ENCODE assay signal across 8 mouse cellular contexts in the genomic region with DNA sequence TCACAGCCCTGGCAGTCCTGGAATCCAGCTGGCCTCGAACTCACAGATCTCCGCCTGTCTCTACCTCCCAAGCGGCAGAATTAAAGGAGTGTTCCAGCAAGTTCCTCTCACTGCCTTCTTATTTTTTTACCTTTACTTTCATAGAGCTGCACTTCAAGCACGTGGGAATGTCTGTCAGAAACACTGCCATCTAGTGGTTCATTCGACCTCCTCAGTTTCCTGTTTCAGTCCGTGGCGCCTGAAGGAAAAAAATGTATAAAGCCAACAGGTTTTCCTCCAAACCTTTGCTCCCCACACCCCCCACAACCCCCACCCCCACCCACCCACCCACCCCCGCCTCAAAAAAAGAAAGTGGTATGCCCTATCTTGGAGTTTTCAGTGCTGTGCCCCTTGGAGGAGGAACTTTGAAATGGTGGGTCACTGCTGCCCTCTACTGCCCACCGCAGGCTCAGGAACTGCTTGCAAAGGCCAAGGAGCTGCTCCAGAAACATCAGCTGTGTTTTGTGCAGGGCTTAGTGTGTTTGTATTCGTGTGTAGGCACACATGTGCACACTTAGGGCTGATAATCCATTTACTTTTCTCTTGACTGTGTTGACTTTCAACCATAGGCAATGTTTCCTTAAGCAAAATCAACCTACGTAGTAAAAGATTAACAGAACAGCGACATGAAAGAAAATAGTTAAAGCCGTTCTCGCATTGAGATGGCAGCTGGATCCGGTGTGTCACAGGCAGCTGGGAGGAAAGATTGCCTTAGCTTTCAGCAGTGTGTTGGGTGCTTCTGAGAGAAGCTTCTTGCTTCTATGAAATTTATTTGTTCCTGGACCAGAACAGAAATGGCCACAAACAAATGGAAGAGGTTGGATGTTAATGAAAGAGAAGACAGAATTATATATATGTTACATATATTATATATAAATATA. TPM values are rescaled to one million over a fixed set of nuclear protein-coding genes. Genes with fewer than 3 reads are reported as not detected.
DNase-seq lines count a peak whose midpoint lies in the region; ATAC-seq lines count a peak whose summit lies in the region.

No protein-coding gene starts in this region.

- ATAC-seq in hindbrain, embryonic 11.5 days (ENCODE audit: low FRiP score), result peak; percentile 97
- peak; percentile 98 for ATAC-seq in lung, embryonic 16.5 days (ENCODE audit: low read depth)

- H3K9ac ChIP-seq in hindbrain, embryonic 11.5 days (ENCODE audit: low read depth, low read length), result no peak overlapping the region
- 0 out of 2 replicates have a peak overlapping the region, but pooled peaks have one; percentile 43 for H3K9ac ChIP-seq in lung, embryonic 16.5 days (ENCODE audit: low read length)

- no peaks in the 10 kb centered on the region for H3K36me3 ChIP-seq in hindbrain, embryonic 11.5 days (ENCODE audit: control insufficient read depth, insufficient read depth, low read length)
- no peaks in the 10 kb centered on the region for H3K36me3 ChIP-seq in lung, embryonic 16.5 days (ENCODE audit: control insufficient read depth, insufficient read depth, low read length)

- no peaks in the 10 kb centered on the region for H3K4me1 ChIP-seq in hindbrain, embryonic 11.5 days (replicated peaks; ENCODE audit: control insufficient read depth, insufficient read depth, low read length)
- no peaks in the 10 kb centered on the region for H3K4me1 ChIP-seq in lung, embryonic 16.5 days (replicated peaks; ENCODE audit: control insufficient read depth, insufficient read depth, low read length)

- peak; percentile 84 for DNase-seq in MN1 (ENCODE audit: low spot score)
- DNase-seq in cerebellum, adult 9-11 months, result peak; percentile 26
- peak; percentile 53 to 86 for DNase-seq in frontal cortex, adult 2 months (ENCODE audit: extremely low spot score in 1 of 2, low spot score in 1 of 2)
- DNase-seq in hindbrain, embryonic 11.5 days (ENCODE audit: low spot score), result peak; percentile 79
- peak; percentile 77 for DNase-seq in layer of hippocampus, adult 9-11 months
- DNase-seq in ovary, postnatal 14 days (ENCODE audit: low spot score), result peak; percentile 68
- peak; percentile 53 to 72 for DNase-seq in thymus, postnatal 10 days (ENCODE audit: low spot score in 2 of 2)

- H3K4me2 ChIP-seq in hindbrain, embryonic 11.5 days (replicated peaks; ENCODE audit: low read depth, low read length), result 0 out of 2 replicates have a peak overlapping the region, but pooled peaks have one; percentile 12
- peak overlapping the region; percentile 55 for H3K4me2 ChIP-seq in lung, embryonic 16.5 days (ENCODE audit: low read depth, low read length)

- H3K9me3 ChIP-seq in hindbrain, embryonic 11.5 days (ENCODE audit: control insufficient read depth, low read length), result no peaks in the 10 kb centered on the region
- no peaks in the 10 kb centered on the region for H3K9me3 ChIP-seq in lung, embryonic 16.5 days (ENCODE audit: control insufficient read depth, low read length)

- no peak overlapping the region for H3K27ac ChIP-seq in hindbrain, embryonic 11.5 days (ENCODE audit: low read depth, low read length)
- 0 out of 2 replicates have a peak overlapping the region, but pooled peaks have one; percentile 25 for H3K27ac ChIP-seq in lung, embryonic 16.5 days (ENCODE audit: low read length)

- WGBS in hindbrain, embryonic 11.5 days, result 32% methylated on average over 15 of the region's 15 CpGs
- 13% methylated on average over 15 of the region's 15 CpGs for WGBS in lung, embryonic 16.5 days

- H3K27me3 ChIP-seq in hindbrain, embryonic 11.5 days (ENCODE audit: control insufficient read depth, insufficient read depth, low read length), result no peaks in the 10 kb centered on the region
- no peaks in the 10 kb centered on the region for H3K27me3 ChIP-seq in lung, embryonic 16.5 days (ENCODE audit: control insufficient read depth, insufficient read depth, low read depth, low read length)

- no peak overlapping the region for H3K4me3 ChIP-seq in hindbrain, embryonic 11.5 days (ENCODE audit: low read depth, low read length)
- H3K4me3 ChIP-seq in lung, embryonic 16.5 days (ENCODE audit: low read length), result peak overlapping the region; percentile 13; the same call in 1 of the 2 replicates

RNA-seq across cellular contexts. Expression of a gene that starts 35.8 kb away (rescaled TPM):
- 11.9 and 14.8 TPM in 2 replicates for polyA plus RNA-seq in frontal cortex, adult 2 months (2012; rRNA removed)
- polyA plus RNA-seq in hindbrain, embryonic 11.5 days (2014; fragmentation: Nextera tagmentation; extraction: Ambion mirVana), result 118 and 122 TPM in 2 replicates
- 90.2 and 92.2 TPM in 2 replicates for polyA plus RNA-seq in lung, embryonic 16.5 days (2015; fragmentation: Nextera tagmentation; extraction: Ambion mirVana)

Comparison
In these comparisons a context has a peak if more than half of its experiments do, and no peak if none do; other contexts are left out.
1. DNase-seq: peak in every context shown above with its lines; median percentile 84 in MN1; 79 in hindbrain, embryonic 11.5 days; 77 in layer of hippocampus, adult 9-11 months; 70 in frontal cortex, adult 2 months; 68 in ovary, postnatal 14 days; 62 in thymus, postnatal 10 days; 26 in cerebellum, adult 9-11 months.